Mouse (Mus musculus): ENCODE measurements around the gene Lef1.

- TF ChIP-seq MAFK (IDR thresholded peaks at IDR 0.05; ENCODE audit: insufficient read depth, low read depth, low read length) (no peak), HCFC1 (IDR thresholded peaks at IDR 0.05; ENCODE audit: borderline replicate concordance, insufficient read depth, low read length) (no peak), ZNF384 (IDR thresholded peaks at IDR 0.05; ENCODE audit: low read depth, low read length) (no peak)
Observed at GRCm38 (mm10) chr3:131078719-131079118, 31.6 kb upstream of the Lef1 start.

Data from ES-E14 (cell line).